Mouse (Mus musculus): ENCODE measurements around the gene Ppp6r3. TPM values are rescaled to one million over a fixed set of nuclear protein-coding genes. Genes with fewer than 3 reads are reported as not detected.
"Not testable (repeated sequence)": the region's sequence is repeated elsewhere in the genome, so short reads cannot be mapped to it uniquely, and the experiment has no call there.

Gene Ppp6r3
- polyA plus RNA-seq, 1 experiment from 2014 or later = 53.9 TPM

DNA sequence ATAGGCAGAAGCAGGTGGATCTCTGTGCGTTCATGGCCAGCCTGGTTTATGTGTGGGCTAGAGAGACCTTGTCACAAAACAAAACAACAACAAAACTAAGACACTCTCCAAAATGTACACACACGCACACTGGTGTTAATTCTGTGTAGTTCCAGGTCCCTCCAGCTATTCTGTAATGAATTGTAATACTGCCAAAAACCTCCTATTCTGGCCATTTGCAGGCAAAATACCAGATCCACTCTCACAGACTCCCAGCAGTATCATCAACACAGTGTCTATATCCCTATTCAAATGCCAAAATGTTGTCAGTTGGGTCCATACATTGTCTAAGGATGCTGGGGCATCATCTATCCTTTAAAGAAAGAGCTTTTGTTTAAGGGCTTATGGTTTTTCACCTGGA lies 30.6 kb downstream of the Ppp6r3 start:
- WGBS = 91% methylated on average over 2 of the region's 2 CpGs
- Histone ChIP-seq H3K9ac (ENCODE audit: low read depth, low read length) (no peak overlapping the region), H3K4me1 (replicated peaks; ENCODE audit: control insufficient read depth, insufficient read depth, low read length) (0 out of 2 replicates have a peak, but pooled peaks cover 2% of the 10 kb centered on the region), H3K4me3 (ENCODE audit: low read depth, low read length) (no peak overlapping the region), H3K9me3 (ENCODE audit: control insufficient read depth, low read length) (no peaks in the 10 kb centered on the region), H3K4me2 (no peak overlapping the region), H3K27me3 (replicated peaks; ENCODE audit: control insufficient read depth, insufficient read depth, low read length) (no peaks in the 10 kb centered on the region), H3K27ac (ENCODE audit: low read depth, low read length) (no peak overlapping the region), H3K36me3 (ENCODE audit: control insufficient read depth, insufficient read depth, low read length) (0 out of 2 replicates have a peak, but pooled peaks cover 8% of the 10 kb centered on the region)
- ATAC-seq (replicated peaks; ENCODE audit: low FRiP score) (no peak), DNase-seq (ENCODE audit: low spot score) (no peak)

DNA sequence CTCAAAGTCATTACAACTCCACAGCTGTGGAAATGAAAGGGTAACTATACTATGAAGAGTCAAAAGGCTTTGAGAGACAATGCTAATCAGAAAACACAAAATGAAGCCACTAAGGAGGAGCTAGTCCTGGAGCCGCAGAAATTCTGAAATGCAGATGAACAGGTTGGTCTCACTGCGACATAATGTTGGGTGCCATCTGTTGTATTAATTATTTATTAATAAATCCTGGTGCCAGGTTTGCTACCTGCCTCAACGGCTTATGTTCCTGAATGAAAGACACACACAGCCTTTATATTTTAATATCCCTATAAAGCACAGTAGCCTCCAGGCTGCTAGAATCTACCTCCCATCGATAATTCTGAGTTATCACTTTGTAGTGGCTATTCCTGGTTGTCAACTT lies 33.0 kb downstream of the Ppp6r3 start:
- DNase-seq (ENCODE audit: low spot score) = no peak

DNA sequence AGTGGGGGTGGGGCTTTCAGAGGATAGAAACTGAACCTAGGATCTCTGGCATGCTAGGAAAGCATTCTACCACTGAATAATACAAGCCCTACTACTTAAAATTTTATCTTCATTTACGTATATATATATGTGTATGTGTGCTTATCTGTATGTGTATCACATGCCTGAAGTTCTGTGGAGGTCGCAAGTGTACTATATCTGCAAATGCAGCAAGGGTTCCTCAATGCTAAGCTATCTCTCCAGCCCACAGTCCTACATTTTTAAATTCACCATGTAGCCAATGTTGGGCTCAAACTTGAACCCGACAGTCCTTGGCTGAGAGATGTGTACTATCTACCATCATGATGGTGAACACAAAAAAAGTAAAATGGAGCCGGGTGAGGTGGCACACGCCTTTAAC lies 34.6 kb downstream of the Ppp6r3 start:
- 75% methylated on average over 5 of the region's 5 CpGs for WGBS
- no peaks in the 10 kb centered on the region for H3K27me3 ChIP-seq (replicated peaks; ENCODE audit: control insufficient read depth, insufficient read depth, low read length)
- no peak overlapping the region for H3K4me3 ChIP-seq (ENCODE audit: low read depth, low read length)
- H3K36me3 ChIP-seq (ENCODE audit: control insufficient read depth, insufficient read depth, low read length) = 0 out of 2 replicates have a peak, but pooled peaks cover 3% of the 10 kb centered on the region
- ATAC-seq (replicated peaks; ENCODE audit: low FRiP score) (peak; percentile 45), DNase-seq (ENCODE audit: low spot score) (no peak)
- 0 out of 2 replicates have a peak, but pooled peaks cover under 1% of the 10 kb centered on the region for H3K4me1 ChIP-seq (replicated peaks; ENCODE audit: control insufficient read depth, insufficient read depth, low read length)
- H3K27ac ChIP-seq (ENCODE audit: low read depth, low read length) = no peak overlapping the region
- no peak overlapping the region for H3K9ac ChIP-seq (ENCODE audit: low read depth, low read length)
- H3K9me3 ChIP-seq (ENCODE audit: control insufficient read depth, low read length) = no peaks in the 10 kb centered on the region
- no peak overlapping the region for H3K4me2 ChIP-seq

More for the DNA sequence above, 33.0 kb downstream of the Ppp6r3 start:
- Histone ChIP-seq H3K9ac (ENCODE audit: low read depth, low read length) (no peak overlapping the region), H3K9me3 (ENCODE audit: control insufficient read depth, low read length) (no peaks in the 10 kb centered on the region), H3K27ac (ENCODE audit: low read depth, low read length) (no peak overlapping the region), H3K4me3 (ENCODE audit: low read depth, low read length) (no peak overlapping the region), H3K4me2 (no peak overlapping the region), H3K4me1 (replicated peaks; ENCODE audit: control insufficient read depth, insufficient read depth, low read length) (0 out of 2 replicates have a peak, but pooled peaks cover 2% of the 10 kb centered on the region), H3K27me3 (replicated peaks; ENCODE audit: control insufficient read depth, insufficient read depth, low read length) (no peaks in the 10 kb centered on the region), H3K36me3 (ENCODE audit: control insufficient read depth, insufficient read depth, low read length) (0 out of 2 replicates have a peak, but pooled peaks cover 5% of the 10 kb centered on the region)
- 93% methylated on average over 4 of the region's 4 CpGs for WGBS
- no peak for ATAC-seq (replicated peaks; ENCODE audit: low FRiP score)

DNA sequence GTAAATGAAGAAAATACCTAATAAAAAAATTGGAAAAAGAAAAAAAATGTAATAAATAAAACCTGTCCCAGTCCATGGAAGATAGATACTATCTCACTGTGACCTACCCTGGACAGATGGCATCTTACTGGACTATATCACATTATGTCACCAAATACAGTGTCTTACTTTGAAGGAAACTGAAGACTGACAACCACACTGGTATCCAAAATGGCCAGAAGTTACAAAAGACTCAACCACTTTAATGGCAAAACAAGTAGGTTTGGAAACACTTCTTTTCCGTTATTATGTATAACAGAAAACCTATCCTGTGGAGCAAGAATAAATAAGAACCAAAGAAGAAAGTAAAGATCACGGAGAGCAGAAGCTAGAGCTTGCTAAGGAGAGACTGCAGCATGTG lies 35.3 kb downstream of the Ppp6r3 start:
- Histone ChIP-seq H3K4me1 (replicated peaks; ENCODE audit: control insufficient read depth, insufficient read depth, low read length) (no peaks in the 10 kb centered on the region), H3K27ac (ENCODE audit: low read depth, low read length) (no peak overlapping the region), H3K4me3 (ENCODE audit: low read depth, low read length) (no peak overlapping the region), H3K27me3 (replicated peaks; ENCODE audit: control insufficient read depth, insufficient read depth, low read length) (no peaks in the 10 kb centered on the region), H3K36me3 (ENCODE audit: control insufficient read depth, insufficient read depth, low read length) (0 out of 2 replicates have a peak, but pooled peaks cover 3% of the 10 kb centered on the region), H3K4me2 (no peak overlapping the region), H3K9ac (ENCODE audit: low read depth, low read length) (no peak overlapping the region), H3K9me3 (ENCODE audit: control insufficient read depth, low read length) (no peaks in the 10 kb centered on the region)
- DNase-seq (ENCODE audit: low spot score) = no peak
- ATAC-seq (replicated peaks; ENCODE audit: low FRiP score) = no peak
- WGBS = 91% methylated on average over 2 of the region's 2 CpGs

DNA sequence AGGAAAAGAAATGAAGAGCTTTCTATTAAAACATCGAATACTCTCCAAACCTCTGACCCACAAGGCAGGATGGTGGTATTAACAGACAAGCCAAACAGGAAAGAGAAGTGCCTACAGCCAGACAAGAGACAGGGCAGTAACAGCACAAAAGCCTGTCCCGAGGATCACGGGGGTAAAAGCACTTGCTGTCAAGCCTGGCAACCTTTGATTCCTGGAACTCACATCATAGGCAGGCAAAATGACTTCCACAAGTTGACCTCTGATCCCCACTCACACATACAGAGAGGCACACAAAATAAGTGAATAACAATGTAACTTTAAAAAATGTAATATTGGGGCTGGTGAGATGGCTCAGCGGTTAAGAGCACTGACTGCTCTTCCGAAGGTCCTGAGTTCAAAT lies 36.1 kb downstream of the Ppp6r3 start:
- DNase-seq (ENCODE audit: low spot score) = no peak
- Histone ChIP-seq H3K4me1 (replicated peaks; ENCODE audit: control insufficient read depth, insufficient read depth, low read length) (no peaks in the 10 kb centered on the region), H3K27me3 (replicated peaks; ENCODE audit: control insufficient read depth, insufficient read depth, low read length) (no peaks in the 10 kb centered on the region), H3K36me3 (ENCODE audit: control insufficient read depth, insufficient read depth, low read length) (0 out of 2 replicates have a peak, but pooled peaks cover 3% of the 10 kb centered on the region), H3K4me3 (ENCODE audit: low read depth, low read length) (no peak overlapping the region), H3K9me3 (ENCODE audit: control insufficient read depth, low read length) (no peaks in the 10 kb centered on the region), H3K27ac (ENCODE audit: low read depth, low read length) (no peak overlapping the region), H3K4me2 (no peak overlapping the region), H3K9ac (ENCODE audit: low read depth, low read length) (no peak overlapping the region)
- ATAC-seq (replicated peaks; ENCODE audit: low FRiP score) = no peak
- 83% methylated on average over 5 of the region's 5 CpGs for WGBS

DNA sequence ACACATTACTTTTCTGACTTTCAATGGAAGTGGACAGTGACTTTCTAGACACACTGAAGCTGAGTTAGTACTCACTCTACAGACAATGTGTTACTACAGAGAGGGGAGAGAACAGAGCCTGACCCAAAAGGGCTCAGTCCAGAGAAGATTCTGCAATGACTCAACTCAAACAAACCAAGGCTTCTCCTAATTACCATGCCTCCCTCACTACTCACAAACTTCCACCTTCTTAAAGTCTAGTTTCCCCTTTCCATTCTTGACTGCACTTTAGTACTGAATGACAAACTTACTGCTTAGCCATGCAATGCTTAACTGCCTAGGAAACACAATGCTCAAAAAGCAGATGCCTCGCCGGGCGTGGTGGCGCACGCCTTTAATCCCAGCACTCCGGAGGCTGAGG lies 37.9 kb downstream of the Ppp6r3 start:
- H3K27ac ChIP-seq (ENCODE audit: low read depth, low read length) = no peak overlapping the region
- 94% methylated on average over 6 of the region's 6 CpGs for WGBS
- ATAC-seq (replicated peaks; ENCODE audit: low FRiP score) = no peak
- H3K4me3 ChIP-seq (ENCODE audit: low read depth, low read length) = no peak overlapping the region
- H3K27me3 ChIP-seq (replicated peaks; ENCODE audit: control insufficient read depth, insufficient read depth, low read length) = no peaks in the 10 kb centered on the region
- H3K9ac ChIP-seq (ENCODE audit: low read depth, low read length) = no peak overlapping the region
- H3K4me1 ChIP-seq (replicated peaks; ENCODE audit: control insufficient read depth, insufficient read depth, low read length) = 0 out of 2 replicates have a peak, but pooled peaks cover 3% of the 10 kb centered on the region
- H3K9me3 ChIP-seq (ENCODE audit: control insufficient read depth, low read length) = no peaks in the 10 kb centered on the region
- 0 out of 2 replicates have a peak, but pooled peaks cover 3% of the 10 kb centered on the region for H3K36me3 ChIP-seq (ENCODE audit: control insufficient read depth, insufficient read depth, low read length)
- no peak overlapping the region for H3K4me2 ChIP-seq
- no peak for DNase-seq (ENCODE audit: low spot score)

DNA sequence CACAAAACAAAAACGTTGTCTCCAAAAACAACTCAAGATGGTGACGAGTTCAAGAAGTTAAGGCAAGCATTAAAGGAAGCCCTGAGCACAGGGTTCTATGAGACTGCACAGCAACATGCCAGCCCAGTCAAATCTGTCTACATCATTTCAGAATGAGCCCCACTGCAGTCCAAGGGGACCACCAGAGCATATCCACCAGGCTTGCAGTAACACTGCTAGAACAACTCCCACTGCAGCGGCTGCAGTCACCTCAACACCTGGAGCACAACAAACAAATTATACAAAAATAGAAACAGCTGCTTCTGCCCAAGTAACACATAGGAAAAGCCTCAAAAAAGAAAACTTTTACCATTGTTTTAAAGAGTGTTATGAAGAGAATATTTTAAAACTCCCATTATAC lies 40.6 kb downstream of the Ppp6r3 start:
- DNase-seq (ENCODE audit: low spot score) (no peak), ATAC-seq (replicated peaks; ENCODE audit: low FRiP score) (no peak)
- Histone ChIP-seq H3K9ac (ENCODE audit: low read depth, low read length) (no peak overlapping the region), H3K4me1 (replicated peaks; ENCODE audit: control insufficient read depth, insufficient read depth, low read length) (0 out of 2 replicates have a peak, but pooled peaks cover 3% of the 10 kb centered on the region), H3K27ac (ENCODE audit: low read depth, low read length) (no peak overlapping the region), H3K36me3 (ENCODE audit: control insufficient read depth, insufficient read depth, low read length) (no peaks in the 10 kb centered on the region), H3K27me3 (replicated peaks; ENCODE audit: control insufficient read depth, insufficient read depth, low read length) (no peaks in the 10 kb centered on the region), H3K4me3 (ENCODE audit: low read depth, low read length) (no peak overlapping the region), H3K9me3 (ENCODE audit: control insufficient read depth, low read length) (no peaks in the 10 kb centered on the region), H3K4me2 (no peak overlapping the region)
- 75% methylated on average over 3 of the region's 3 CpGs for WGBS

DNA sequence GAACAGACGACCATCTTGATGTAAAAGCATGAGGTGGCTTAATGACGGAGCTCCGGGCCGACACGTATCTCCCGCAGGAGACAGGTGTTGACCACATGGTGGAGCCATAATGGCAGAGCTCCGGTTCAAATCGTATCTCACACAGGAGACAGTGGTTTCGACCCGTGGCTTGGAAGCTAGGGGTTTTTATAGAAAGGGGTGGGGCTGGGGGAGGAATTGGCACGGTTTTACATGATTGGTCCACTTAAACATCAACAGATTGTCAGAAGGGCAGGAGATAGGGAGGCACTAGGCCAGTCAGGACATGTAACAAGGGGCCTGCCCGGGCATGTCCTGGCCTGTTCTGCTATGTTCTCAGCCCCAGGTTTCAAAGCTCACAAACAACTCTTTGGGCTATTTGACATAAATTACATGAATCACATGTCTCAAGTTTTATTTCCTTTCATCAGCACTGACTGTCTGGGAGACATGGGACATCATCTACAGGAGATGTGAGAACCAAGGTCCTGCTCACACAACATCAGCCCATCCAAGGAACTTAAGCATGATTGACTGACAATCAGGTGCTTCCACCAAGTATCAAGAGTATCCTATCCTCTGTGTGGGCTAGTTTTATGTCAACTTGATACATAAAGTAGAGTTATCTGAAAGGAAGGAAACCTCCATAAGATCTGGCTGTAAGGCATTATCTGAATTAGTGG lies 42.1 kb downstream of the Ppp6r3 start:
- not testable (repeated sequence) for H3K9me3 ChIP-seq (ENCODE audit: control insufficient read depth, low read length); DNase-seq (ENCODE audit: low spot score); H3K27ac ChIP-seq (ENCODE audit: low read depth, low read length); H3K9ac ChIP-seq (ENCODE audit: low read depth, low read length); H3K27me3 ChIP-seq (replicated peaks; ENCODE audit: control insufficient read depth, insufficient read depth, low read length); H3K4me3 ChIP-seq (ENCODE audit: low read depth, low read length); H3K36me3 ChIP-seq (ENCODE audit: control insufficient read depth, insufficient read depth, low read length); ATAC-seq (replicated peaks; ENCODE audit: low FRiP score); H3K4me1 ChIP-seq (replicated peaks; ENCODE audit: control insufficient read depth, insufficient read depth, low read length); H3K4me2 ChIP-seq
- 85% methylated on average over 12 of the region's 12 CpGs for WGBS

DNA sequence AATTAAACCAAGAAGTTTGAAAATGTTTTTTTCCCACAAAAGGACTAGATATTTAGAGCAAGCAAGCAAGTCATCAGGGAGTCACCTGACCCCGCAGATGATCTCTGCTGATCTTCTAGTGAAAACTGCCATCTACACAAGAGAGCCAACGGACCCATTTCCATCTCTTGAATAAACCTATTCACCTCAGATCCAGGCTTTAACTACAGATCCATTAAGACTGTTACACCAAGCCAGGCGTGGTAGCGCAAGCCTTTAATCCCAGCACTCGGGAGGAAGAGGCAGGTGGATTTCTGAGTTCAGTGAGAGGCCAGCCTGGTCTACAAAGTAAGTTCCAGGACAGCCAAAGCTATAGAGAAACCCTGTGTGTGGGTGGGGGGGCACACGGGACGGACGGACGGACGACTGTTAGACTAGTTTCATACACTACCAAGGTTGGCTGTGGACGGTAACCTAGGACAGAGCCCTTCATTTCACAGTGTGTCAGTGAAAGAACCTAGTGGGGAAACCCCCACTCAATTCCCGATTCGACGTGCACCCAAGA lies 42.8 kb downstream of the Ppp6r3 start:
- 94% methylated on average over 14 of the region's 14 CpGs for WGBS

More for the DNA sequence above, 42.8 kb downstream of the Ppp6r3 start:
- Histone ChIP-seq H3K9ac (ENCODE audit: low read depth, low read length) (no peak overlapping the region), H3K27me3 (replicated peaks; ENCODE audit: control insufficient read depth, insufficient read depth, low read length) (no peaks in the 10 kb centered on the region), H3K4me1 (replicated peaks; ENCODE audit: control insufficient read depth, insufficient read depth, low read length) (0 out of 2 replicates have a peak, but pooled peaks cover 3% of the 10 kb centered on the region), H3K9me3 (ENCODE audit: control insufficient read depth, low read length) (no peaks in the 10 kb centered on the region), H3K4me2 (no peak overlapping the region), H3K36me3 (ENCODE audit: control insufficient read depth, insufficient read depth, low read length) (no peaks in the 10 kb centered on the region), H3K27ac (ENCODE audit: low read depth, low read length) (no peak overlapping the region), H3K4me3 (ENCODE audit: low read depth, low read length) (no peak overlapping the region)
- DNase-seq (ENCODE audit: low spot score) (no peak), ATAC-seq (replicated peaks; ENCODE audit: low FRiP score) (no peak)

All from liver, embryonic 11.5 days (tissue).